Mouse (Mus musculus) adrenal gland, adult 2 months (tissue): ENCODE measurements around the gene Arhgap6. TPM values are rescaled to one million over a fixed set of nuclear protein-coding genes. Genes with fewer than 3 reads are reported as not detected.
A peak's percentile ranks its signal among the peaks of the same experiment; 100 is the strongest.
"Not testable (repeated sequence)": the region's sequence is repeated elsewhere in the genome, so short reads cannot be mapped to it uniquely, and the experiment has no call there.

Source experiments
- DNase-seq: peaks from one replicate; pipeline ENCODE4 v3.0.0; 2021
- polyA plus RNA-seq: library from polyadenylated mRNA; depleted of rRNA; stranded (reverse); fragments of >200 nt; gene quantifications from 2 replicates; pipeline ENCODE4 v1.2.3, GENCODE M21; 2012; rRNA removed
- total RNA-seq, 2 experiments: library from RNA; stranded (reverse); gene quantifications; 2 replicates each; pipeline ENCODE4 v1.2.3; 2021

The Arhgap6 gene
- total and polyA plus RNA-seq, 3 experiments, result 0.92 to 2.9 (median 1.8) TPM

- no peak for DNase-seq
Observed at GRCm38 (mm10) chrX:169319066-169319760, 524.3 kb downstream of the Arhgap6 start.

- DNase-seq, result peak; percentile 94
Observed at GRCm38 (mm10) chrX:169319945-169320667, 525.2 kb downstream of the Arhgap6 start, which contains the start of gene Hccs. Gene Hccs (minus strand): TSS chrX:169320372.

- DNase-seq, result not testable (repeated sequence)
Observed at GRCm38 (mm10) chrX:169320668-169321005, 525.7 kb downstream of the Arhgap6 start.

GRCm38 (mm10) chrX:169325929-169326595, 531.2 kb downstream of the Arhgap6 start:
- DNase-seq, result no peak

- DNase-seq, result peak; percentile 31
Observed at GRCm38 (mm10) chrX:169332264-169332663, 537.4 kb downstream of the Arhgap6 start.

- DNase-seq, result no peak
Observed at GRCm38 (mm10) chrX:169337559-169337958, 542.7 kb downstream of the Arhgap6 start.

- DNase-seq, result no peak
Observed at GRCm38 (mm10) chrX:169338213-169338612, 543.3 kb downstream of the Arhgap6 start.

Other genes starting within 250 kb of the Arhgap6 start
- 1 to 10 TPM; 3.9 to 4.4 TPM for gene Frmpd4, start 217.9 kb upstream of the Arhgap6 start, total RNA-seq
- 0.49 and 0.64 TPM in 2 replicates for gene Frmpd4, start 217.9 kb upstream of the Arhgap6 start, polyA plus RNA-seq
- 10 to 100 TPM; 52.5 to 53.1 TPM for gene Msl3, start 121.2 kb upstream of the Arhgap6 start, total RNA-seq
- 10.5 and 11.4 TPM in 2 replicates for gene Msl3, start 121.2 kb upstream of the Arhgap6 start, polyA plus RNA-seq